19 mouse cellular contexts compared by ENCODE assay signal in genomic region chr17:86957968-86958367, GRCm38 (mm10). TPM values are rescaled to one million over a fixed set of nuclear protein-coding genes. Genes with fewer than 3 reads are reported as not detected.
DNase-seq lines count a peak whose midpoint lies in the region; ATAC-seq and TF ChIP-seq lines count a peak whose summit lies in the region.
"Had no signal": no experiment of that assay in that cellular context is flagged by ENCODE, and none has a peak within 500 bp of the region (broad histone marks: within the 10 kb centered on the region; RNA-seq: fewer than 3 reads in every experiment).

No protein-coding gene starts in this region.

- H3K9me3 ChIP-seq in heart, embryonic 12.5 days (replicated peaks): peaks cover 5% of the 10 kb centered on the region; the same call in 1 of the 2 replicates
- no peaks in the 10 kb centered on the region for H3K9me3 ChIP-seq in liver, embryonic 14.5 days (ENCODE audit: control insufficient read depth, low read length)
- H3K9me3 ChIP-seq: neural tube, embryonic 15.5 days had no signal

- H3K36me3 ChIP-seq in heart, embryonic 12.5 days: no peaks in the 10 kb centered on the region
- H3K36me3 ChIP-seq in liver, embryonic 14.5 days (replicated peaks; ENCODE audit: control insufficient read depth, insufficient read depth, low read depth): no peaks in the 10 kb centered on the region
- H3K36me3 ChIP-seq in splenic B cell, adult 2 months (ENCODE audit: control insufficient read depth, insufficient read depth, low read length, poor library complexity, severe bottlenecking): no peaks in the 10 kb centered on the region
- H3K36me3 ChIP-seq: neural tube, embryonic 15.5 days had no signal

- TF ChIP-seq EP300 in liver, embryonic 14.5 days (IDR thresholded peaks at IDR 0.05; ENCODE audit: low read depth): no peak

- no peak overlapping the region for H3K4me3 ChIP-seq in heart, embryonic 12.5 days
- no peak overlapping the region for H3K4me3 ChIP-seq in liver, embryonic 14.5 days (ENCODE audit: insufficient read depth in 1 of 2, low read depth in 2 of 2, low read length in 2 of 2)
- H3K4me3 ChIP-seq: neural tube, embryonic 15.5 days had no signal

- no peak for DNase-seq in heart, adult 8-10 months (ENCODE audit: low spot score)
- peak; percentile 69 for DNase-seq in T-cell, adult 2 months (ENCODE audit: low spot score)
- DNase-seq in liver, embryonic 14.5 days (ENCODE audit: low read depth in 3 of 3, low spot score in 3 of 3): no peak
- peak; percentile 66 for DNase-seq in splenic B cell, adult 2 months (ENCODE audit: low read depth, low spot score)
- DNase-seq in left cerebral cortex, adult 18-20 months (ENCODE audit: low spot score in 2 of 2): no peak
- no peak for DNase-seq in lung, postnatal 4 days
- no peak for DNase-seq in testis, postnatal 14 days (ENCODE audit: low spot score)
- DNase-seq: adrenal gland, adult 8-10 months; heart, postnatal 14 days; kidney, adult 11 months; kidney, postnatal 4 days; midbrain, embryonic 14.5 days; spleen, adult 18-20 months had no signal

- TF ChIP-seq CTCF in liver, embryonic 14.5 days (IDR thresholded peaks at IDR 0.05; ENCODE audit: low read depth): no peak

- H3K4me1 ChIP-seq in heart, embryonic 12.5 days (replicated peaks): peaks cover 48% of the 10 kb centered on the region
- peaks cover 0 to 8% of the 10 kb centered on the region in 2 experiments; a peak in 1 of 4 replicates for H3K4me1 ChIP-seq in liver, embryonic 14.5 days (replicated peaks; ENCODE audit: control insufficient read depth in 2 of 2, insufficient read depth in 2 of 2, low read length in 1 of 2)

- no peak for ATAC-seq in heart, embryonic 12.5 days (ENCODE audit: insufficient number of reproducible peaks, low FRiP score)
- ATAC-seq in liver, embryonic 14.5 days (ENCODE audit: insufficient read depth): no peak
- ATAC-seq: Patski had no signal

- H3K9ac ChIP-seq in heart, embryonic 12.5 days: no peak overlapping the region
- H3K9ac ChIP-seq in liver, embryonic 14.5 days (replicated peaks): no peak overlapping the region
- H3K9ac ChIP-seq: neural tube, embryonic 15.5 days had no signal

- WGBS in heart, embryonic 12.5 days: 71% methylated on average over 14 of the region's 14 CpGs
- 23% methylated on average over 14 of the region's 14 CpGs for WGBS in liver, embryonic 14.5 days (ENCODE audit: insufficient replicate concordance)

- H3K4me2 ChIP-seq in heart, embryonic 12.5 days: peak overlapping the region; percentile 37
- 0 out of 2 replicates have a peak overlapping the region, but pooled peaks have one; percentile 24 for H3K4me2 ChIP-seq in liver, embryonic 14.5 days (ENCODE audit: low read depth)
- H3K4me2 ChIP-seq: neural tube, embryonic 15.5 days had no signal

- no peaks in the 10 kb centered on the region for H3K27me3 ChIP-seq in heart, embryonic 12.5 days (replicated peaks)
- peaks cover 9% of the 10 kb centered on the region for H3K27me3 ChIP-seq in liver, embryonic 14.5 days (ENCODE audit: control insufficient read depth, insufficient read depth, low read length)
- H3K27me3 ChIP-seq in splenic B cell, adult 2 months (ENCODE audit: control insufficient read depth, insufficient read depth, low read length, poor library complexity, severe bottlenecking): no peaks in the 10 kb centered on the region
- H3K27me3 ChIP-seq: neural tube, embryonic 15.5 days; Patski had no signal

- peak overlapping the region; percentile 69 for H3K27ac ChIP-seq in heart, embryonic 12.5 days (ENCODE audit: poor library complexity, severe bottlenecking)
- no peak overlapping the region for H3K27ac ChIP-seq in liver, embryonic 14.5 days
- H3K27ac ChIP-seq: neural tube, embryonic 15.5 days had no signal

RNA-seq across cellular contexts. Expression of gene Rhoq, which starts 4.9 kb away (rescaled TPM):
- 28.4 and 32.6 TPM in 2 replicates for polyA plus RNA-seq in heart, embryonic 12.5 days (2016; fragmentation: Nextera tagmentation; extraction: Ambion mirVana)
- total RNA-seq in heart, adult 8-10 months (2022): 100 to 1,000 TPM; 120 to 141 (median 127) TPM
- 1.3 and 1.9 TPM in 2 replicates for polyA plus RNA-seq in liver, embryonic 14.5 days (2012; rRNA removed)
- 1.2 TPM in 2 replicates for polyA plus RNA-seq in liver, embryonic 14.5 days (2014; fragmentation: Nextera tagmentation; extraction: Ambion mirVana)
- total RNA-seq in left cerebral cortex, adult 18-20 months (2021): 10 to 100 TPM; 37.8 to 46.2 TPM

RNA-seq across cellular contexts. Expression of gene Atp6v1e2, which starts 10.3 kb away (rescaled TPM):
- not detected in 2 replicates for polyA plus RNA-seq in heart, embryonic 12.5 days (2016; fragmentation: Nextera tagmentation; extraction: Ambion mirVana)
- not detected for total RNA-seq in heart, adult 8-10 months (2022)
- not detected in 2 replicates for polyA plus RNA-seq in liver, embryonic 14.5 days (2012; rRNA removed)
- not detected in 2 replicates for polyA plus RNA-seq in liver, embryonic 14.5 days (2014; fragmentation: Nextera tagmentation; extraction: Ambion mirVana)
- not detected for total RNA-seq in left cerebral cortex, adult 18-20 months (2021)
- total RNA-seq: adrenal gland, adult 8-10 months; heart, postnatal 14 days; left cerebral cortex, postnatal 10 days had no signal
- polyA plus RNA-seq: C2C12; lung, embryonic 16.5 days; midbrain, embryonic 14.5 days; neural tube, embryonic 15.5 days; Patski had no signal

RNA-seq across cellular contexts. Expression of gene Tmem247, which starts 40.8 kb away (rescaled TPM):
- polyA plus RNA-seq in heart, embryonic 12.5 days (2016; fragmentation: Nextera tagmentation; extraction: Ambion mirVana): not detected in 2 replicates
- total RNA-seq in heart, adult 8-10 months (2022): not detected
- not detected in 2 replicates for polyA plus RNA-seq in liver, embryonic 14.5 days (2012; rRNA removed)
- polyA plus RNA-seq in liver, embryonic 14.5 days (2014; fragmentation: Nextera tagmentation; extraction: Ambion mirVana): not detected in 2 replicates
- total RNA-seq in left cerebral cortex, adult 18-20 months (2021): not detected
- total RNA-seq: adrenal gland, adult 8-10 months; heart, postnatal 14 days; left cerebral cortex, postnatal 10 days had no signal
- polyA plus RNA-seq: C2C12; lung, embryonic 16.5 days; midbrain, embryonic 14.5 days; neural tube, embryonic 15.5 days; Patski had no signal

Comparison
In these comparisons a context has a peak if more than half of its experiments do, and no peak if none do; other contexts are left out.
1. DNase-seq: peak in T-cell, adult 2 months (single experiment) and splenic B cell, adult 2 months (single experiment); none in heart, adult 8-10 months (single experiment), liver, embryonic 14.5 days (0 of 3), left cerebral cortex, adult 18-20 months (0 of 2), lung, postnatal 4 days (0 of 2) and testis, postnatal 14 days (single experiment).